Mouse (Mus musculus): ENCODE measurements at regions not wholly inside any gene's neighbourhood (a gene's known extent, or its start where the extent isn't known, plus 50 kb on each side); places are given as distances from the start of the nearest gene placed in this dataset.

GRCm38 (mm10) chr9:59086556-59087102 lies 50.4 kb upstream of the Neo1 start:
- Histone ChIP-seq H3K27ac (ENCODE audit: insufficient read depth, low read depth, low read length, poor library complexity, severe bottlenecking) (no peak overlapping the region), H3K9ac (ENCODE audit: insufficient read depth, low read depth, low read length, poor library complexity, severe bottlenecking) (no peak overlapping the region), H3K9me3 (ENCODE audit: control insufficient read depth, insufficient read depth, low read depth, low read length) (no peaks in the 10 kb centered on the region), H3K4me1 (ENCODE audit: control insufficient read depth in 2 of 2, insufficient read depth in 2 of 2, low read length in 2 of 2, poor library complexity in 1 of 2) (0 out of 4 replicates have a peak, but pooled peaks cover 1 to 2% of the 10 kb centered on the region in 2 experiments), H3K36me3 (ENCODE audit: control insufficient read depth, insufficient read depth, low read length, poor library complexity, severe bottlenecking) (no peaks in the 10 kb centered on the region), H3K4me3 (ENCODE audit: insufficient read depth in 1 of 2, low read depth in 1 of 2, low read length in 2 of 2, poor library complexity in 1 of 2, severe bottlenecking in 1 of 2) (no peak overlapping the region)
- no peak for DNase-seq (ENCODE audit: low read depth, low spot score)
- in situ Hi-C loops (cut with MboI; ENCODE audit: low sequenced_read_pairs in 2 of 2, unreplicated experiment in 2 of 2): no loop called here
- TF ChIP-seq CHD2 (IDR thresholded peaks at IDR 0.05; ENCODE audit: low read depth, low read length): no peak
- TF ChIP-seq MAFK (IDR thresholded peaks at IDR 0.05; ENCODE audit: insufficient read depth, low read depth, low read length): no peak
- no peak for TF ChIP-seq ZC3H11A (IDR thresholded peaks at IDR 0.05; ENCODE audit: borderline replicate concordance, low read depth, low read length)
- TF ChIP-seq ZNF384 (IDR thresholded peaks at IDR 0.05; ENCODE audit: low read depth, low read length): no peak
- no peak for TF ChIP-seq HCFC1 (IDR thresholded peaks at IDR 0.05; ENCODE audit: borderline replicate concordance, insufficient read depth, low read length)

All from ES-E14 (cell line).